Mouse (Mus musculus) layer of hippocampus, adult 8-10 months (tissue): Measurements from ENCODE around the gene Olfr1471. TPM values are rescaled to one million over a fixed set of nuclear protein-coding genes. Genes with fewer than 3 reads are reported as not detected.
"Not testable (repeated sequence)": the region's sequence is repeated elsewhere in the genome, so short reads cannot be mapped to it uniquely, and the experiment has no call there.

Experiments used
- DNase-seq, 2 experiments: peaks; one replicate each; pipeline ENCODE4 v3.0.0; 2022; ENCODE audit warnings: low spot score in 2 of 2
- total RNA-seq, 4 experiments: library from RNA; stranded (reverse); gene quantifications; 2 replicates each; pipeline ENCODE4 v1.2.4; 2022

The Olfr1471 gene
- total RNA-seq = not detected

GRCm38 (mm10) chr19:13443109-13443508 is at the start of gene Olfr1471:
Olfr1471 (plus strand) TSS chr19:13443409.
- not testable (repeated sequence) for DNase-seq

- DNase-seq = no peak
These were observed 35.7 kb upstream of the Olfr1471 start, which contains the start of gene Olfr1469 for GRCm38 (mm10) chr19:13407549-13407948. Olfr1469 (plus strand) TSS chr19:13407849.

GRCm38 (mm10) chr19:13455986-13456385 is 12.8 kb downstream of the Olfr1471 start, which contains the start of gene Olfr1472:
Olfr1472 (minus strand) TSS chr19:13456086.
- no peak for DNase-seq

GRCm38 (mm10) chr19:13469265-13469664 is 26.1 kb downstream of the Olfr1471 start, which contains the start of gene Olfr1474:
Olfr1474 (plus strand) TSS chr19:13469565.
- not testable (repeated sequence) for DNase-seq

- no peak for DNase-seq
These were observed 36.9 kb downstream of the Olfr1471 start, which contains the start of gene Olfr1475 for GRCm38 (mm10) chr19:13480096-13480495. Olfr1475 (minus strand) TSS chr19:13480196.

GRCm38 (mm10) chr19:13500246-13500645 is 57.0 kb downstream of the Olfr1471 start, which contains the start of gene Olfr1477:
Olfr1477 (plus strand) TSS chr19:13500546.
- DNase-seq = no peak

Other genes starting within 250 kb of the Olfr1471 start
- gene Olfr1463, start 212.1 kb upstream of the Olfr1471 start, total RNA-seq = not detected
- gene Olfr1465, start 127.9 kb upstream of the Olfr1471 start, total RNA-seq = not detected
- not detected for gene Olfr1466, start 104.5 kb upstream of the Olfr1471 start, total RNA-seq
- not detected for gene Olfr1467, start 81.2 kb upstream of the Olfr1471 start, total RNA-seq
- gene Olfr1469, start 35.6 kb upstream of the Olfr1471 start, total RNA-seq = not detected
- gene Olfr1472, start 12.7 kb downstream of the Olfr1471 start, total RNA-seq = not detected
- not detected for gene Olfr1474, start 26.2 kb downstream of the Olfr1471 start, total RNA-seq
- gene Olfr1475, start 36.8 kb downstream of the Olfr1471 start, total RNA-seq = not detected
- not detected for gene Olfr1477, start 57.1 kb downstream of the Olfr1471 start, total RNA-seq
- not detected for gene Olfr1480, start 84.5 kb downstream of the Olfr1471 start, total RNA-seq
- gene Olfr1484, start 140.1 kb downstream of the Olfr1471 start, total RNA-seq = not detected
- gene Olfr1487, start 174.0 kb downstream of the Olfr1471 start, total RNA-seq = not detected
- gene Olfr1489, start 188.2 kb downstream of the Olfr1471 start, total RNA-seq = not detected
- not detected for gene Olfr1490, start 207.7 kb downstream of the Olfr1471 start, total RNA-seq